Mouse (Mus musculus) limb, embryonic 12.5 days (tissue): Measurements from ENCODE around the gene Plekhm3. TPM values are rescaled to one million over a fixed set of nuclear protein-coding genes. Genes with fewer than 3 reads are reported as not detected.

ENCODE experiments used
- ATAC-seq: fragments of 200-750 bp; cut with Nextera tagmentation; 2 replicates; pipeline ENCODE4 v1.8.0; 2017; ENCODE audit warnings: low read depth, moderate TSS enrichment; ENCODE audit not compliant: insufficient number of reproducible peaks, insufficient read depth, low FRiP score, low TSS enrichment
- H3K27ac ChIP-seq: fragments of 300-500 bp; sonication (generic); 2 replicates; pipeline ENCODE4 v1.5.1; 2016; ENCODE audit warnings: mild to moderate bottlenecking, moderate library complexity
- H3K27me3 ChIP-seq: fragments of 300-500 bp; sonication (generic); 2 replicates; pipeline ENCODE4 v1.6.1; 2016; ENCODE audit warnings: mild to moderate bottlenecking, moderate library complexity
- H3K36me3 ChIP-seq: fragments of 300-500 bp; sonication (generic); 2 replicates; pipeline ENCODE4 v1.6.1; 2016; ENCODE audit warnings: mild to moderate bottlenecking, moderate library complexity
- H3K4me1 ChIP-seq: fragments of 300-500 bp; sonication (generic); replicated peaks from 2 replicates; pipeline ENCODE4 v1.6.1; 2016
- H3K4me2 ChIP-seq: fragments of 300-500 bp; sonication (generic); 2 replicates; pipeline ENCODE4 v1.6.1; 2016; ENCODE audit warnings: mild to moderate bottlenecking, moderate library complexity
- H3K4me3 ChIP-seq: fragments of 300-500 bp; sonication (generic); replicated peaks from 2 replicates; pipeline ENCODE4 v1.5.1; 2016; ENCODE audit warnings: mild to moderate bottlenecking
- H3K9ac ChIP-seq: fragments of 300-500 bp; sonication (generic); replicated peaks from 2 replicates; pipeline ENCODE4 v1.6.1; 2016; ENCODE audit warnings: mild to moderate bottlenecking, moderate library complexity
- H3K9me3 ChIP-seq: fragments of 300-500 bp; sonication (generic); 2 replicates; pipeline ENCODE4 v1.6.1; 2016; ENCODE audit warnings: mild to moderate bottlenecking, moderate library complexity
- WGBS: fragments of 180-500 bp; shearing (Covaris S2); methylation state at CpG from one replicate; pipeline ENCODE4 v1.1.7; 2016; 5-methylcytosine and 5-hydroxymethylcytosine counted together
- polyA plus RNA-seq: library from polyadenylated mRNA; unstranded; fragments of >200 nt; fragmentation: Nextera tagmentation; extraction: Ambion mirVana; gene quantifications from 2 replicates; pipeline ENCODE4 v1.2.1, GENCODE M21; 2016

Gene Plekhm3
- polyA plus RNA-seq, 1 experiment from 2014 or later, result 13.8 TPM

- no peaks in the 10 kb centered on the region for H3K27me3 ChIP-seq
Measured at GRCm38 (mm10) chr1:64950271-64950670, 6.4 kb downstream of the Plekhm3 start.

DNA sequence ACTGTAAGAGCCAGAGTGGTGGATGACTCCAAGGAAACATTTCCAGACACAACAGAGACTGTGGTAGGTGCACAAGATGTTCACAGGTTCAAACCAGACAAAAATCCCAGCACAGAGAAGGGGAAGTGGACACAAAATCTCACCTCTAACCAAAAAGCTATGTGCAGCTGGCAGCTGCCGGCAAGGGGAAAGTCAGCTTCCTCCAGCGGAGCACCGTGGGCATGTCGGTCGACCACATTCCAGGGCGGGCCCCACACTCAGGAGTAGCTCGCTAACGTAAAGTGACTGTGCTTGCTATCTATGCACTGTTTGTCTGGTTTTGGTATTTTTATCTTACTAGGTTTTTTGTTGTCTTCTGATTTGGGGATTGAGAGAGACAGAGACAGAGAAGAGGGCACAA, 7.2 kb downstream of the Plekhm3 start:
- H3K27me3 ChIP-seq, result no peaks in the 10 kb centered on the region
- WGBS, result 85% methylated on average over 8 of the region's 8 CpGs
- no peak for ATAC-seq
- no peak overlapping the region for H3K4me3 ChIP-seq
- no peak overlapping the region for H3K27ac ChIP-seq
- no peak overlapping the region for H3K4me2 ChIP-seq
- no peaks in the 10 kb centered on the region for H3K9me3 ChIP-seq
- H3K9ac ChIP-seq, result no peak overlapping the region
- H3K4me1 ChIP-seq, result no peaks in the 10 kb centered on the region
- no peaks in the 10 kb centered on the region for H3K36me3 ChIP-seq

More at GRCm38 (mm10) chr1:64950271-64950670, 6.4 kb downstream of the Plekhm3 start:
- Histone ChIP-seq H3K9ac (no peak overlapping the region), H3K4me1 (no peaks in the 10 kb centered on the region), H3K4me2 (no peak overlapping the region), H3K4me3 (no peak overlapping the region), H3K36me3 (no peaks in the 10 kb centered on the region), H3K9me3 (no peaks in the 10 kb centered on the region), H3K27ac (no peak overlapping the region)
- WGBS, result over 99% methylated on average over 3 of the region's 3 CpGs
- no peak for ATAC-seq

DNA sequence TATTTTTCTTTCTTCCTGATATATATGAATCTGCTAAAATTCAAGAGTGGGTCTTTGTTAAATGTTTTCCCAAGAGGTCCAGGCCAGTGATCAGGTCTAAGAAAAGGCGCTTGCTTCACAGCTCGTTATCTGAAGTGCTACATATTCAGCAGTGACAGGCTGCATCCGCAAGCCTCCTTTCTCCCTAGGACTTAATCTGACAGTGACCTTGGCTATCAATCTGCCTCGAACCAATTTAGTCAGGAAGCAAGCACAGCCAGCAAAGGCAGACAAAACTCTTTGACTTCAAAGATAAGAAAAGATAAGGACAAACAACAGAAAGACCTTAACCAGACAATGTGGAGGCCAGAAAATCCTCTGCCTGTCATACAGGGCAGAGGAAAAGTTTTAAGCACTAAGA, 10.5 kb downstream of the Plekhm3 start:
- Histone ChIP-seq H3K4me1 (no peaks in the 10 kb centered on the region), H3K4me3 (no peak overlapping the region), H3K9ac (no peak overlapping the region), H3K27ac (no peak overlapping the region), H3K27me3 (no peaks in the 10 kb centered on the region), H3K4me2 (no peak overlapping the region), H3K9me3 (peaks cover 3% of the 10 kb centered on the region; the same call in 1 of the 2 replicates), H3K36me3 (peaks cover 9% of the 10 kb centered on the region)
- 39% methylated on average over 4 of the region's 4 CpGs for WGBS
- ATAC-seq, result no peak

- Histone ChIP-seq H3K4me3 (no peak overlapping the region), H3K4me1 (no peaks in the 10 kb centered on the region), H3K27me3 (no peaks in the 10 kb centered on the region), H3K4me2 (no peak overlapping the region), H3K36me3 (peaks cover 9% of the 10 kb centered on the region), H3K27ac (no peak overlapping the region), H3K9ac (no peak overlapping the region), H3K9me3 (peaks cover 3% of the 10 kb centered on the region; the same call in 1 of the 2 replicates)
- WGBS, result 79% methylated on average over 9 of the region's 9 CpGs
- ATAC-seq, result no peak
Measured at GRCm38 (mm10) chr1:64945214-64945785, 11.3 kb downstream of the Plekhm3 start.

GRCm38 (mm10) chr1:64944746-64945145, 11.9 kb downstream of the Plekhm3 start:
- peaks cover 9% of the 10 kb centered on the region for H3K36me3 ChIP-seq
- no peak overlapping the region for H3K4me3 ChIP-seq
- no peaks in the 10 kb centered on the region for H3K4me1 ChIP-seq
- H3K9ac ChIP-seq, result no peak overlapping the region
- no peak overlapping the region for H3K4me2 ChIP-seq
- no peaks in the 10 kb centered on the region for H3K27me3 ChIP-seq
- peaks cover 3% of the 10 kb centered on the region; the same call in 1 of the 2 replicates for H3K9me3 ChIP-seq
- no peak overlapping the region for H3K27ac ChIP-seq
- ATAC-seq, result no peak
- WGBS, result 80% methylated on average over 2 of the region's 2 CpGs

GRCm38 (mm10) chr1:64942006-64942755, 14.4 kb downstream of the Plekhm3 start:
- H3K36me3 ChIP-seq, result peaks cover 17% of the 10 kb centered on the region
- no peak for ATAC-seq
- H3K9ac ChIP-seq, result no peak overlapping the region
- H3K4me2 ChIP-seq, result no peak overlapping the region
- no peak overlapping the region for H3K27ac ChIP-seq
- H3K9me3 ChIP-seq, result peaks cover 3% of the 10 kb centered on the region; the same call in 1 of the 2 replicates
- no peak overlapping the region for H3K4me3 ChIP-seq
- H3K27me3 ChIP-seq, result no peaks in the 10 kb centered on the region
- WGBS, result 80% methylated on average over 4 of the region's 4 CpGs
- no peaks in the 10 kb centered on the region for H3K4me1 ChIP-seq

GRCm38 (mm10) chr1:64938907-64939306, 17.7 kb downstream of the Plekhm3 start:
- H3K4me1 ChIP-seq, result no peaks in the 10 kb centered on the region
- peaks cover 14% of the 10 kb centered on the region for H3K36me3 ChIP-seq
- H3K27ac ChIP-seq, result no peak overlapping the region
- H3K9me3 ChIP-seq, result peaks cover 3% of the 10 kb centered on the region; the same call in 1 of the 2 replicates
- ATAC-seq, result no peak
- no peak overlapping the region for H3K4me3 ChIP-seq
- no peak overlapping the region for H3K4me2 ChIP-seq
- 90% methylated on average over 7 of the region's 7 CpGs for WGBS
- H3K9ac ChIP-seq, result no peak overlapping the region
- H3K27me3 ChIP-seq, result no peaks in the 10 kb centered on the region

DNA sequence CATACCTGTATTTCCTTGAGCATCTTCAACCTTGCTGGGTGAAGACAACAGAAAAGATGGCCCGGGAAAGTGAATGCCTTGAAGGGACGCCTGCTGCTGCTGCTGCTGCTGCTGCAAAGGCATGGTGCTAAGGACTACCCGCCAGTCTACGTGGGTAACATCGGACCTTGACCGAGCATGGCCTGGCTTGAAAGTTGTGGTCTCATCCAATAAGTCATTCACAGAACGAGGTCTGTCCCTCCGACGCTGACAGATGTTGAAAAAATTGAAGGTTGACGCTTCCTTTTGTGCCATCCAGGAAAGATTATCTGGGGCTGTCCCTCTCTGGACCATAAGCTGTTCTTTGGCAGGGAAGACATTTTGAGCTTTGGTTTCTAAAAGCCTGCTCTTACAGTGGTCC, 18.9 kb downstream of the Plekhm3 start:
- no peak overlapping the region for H3K4me3 ChIP-seq
- H3K4me1 ChIP-seq, result no peaks in the 10 kb centered on the region
- H3K4me2 ChIP-seq, result no peak overlapping the region
- ATAC-seq, result no peak
- H3K9me3 ChIP-seq, result no peaks in the 10 kb centered on the region
- H3K27ac ChIP-seq, result no peak overlapping the region
- H3K27me3 ChIP-seq, result no peaks in the 10 kb centered on the region
- no peak overlapping the region for H3K9ac ChIP-seq
- 93% methylated on average over 10 of the region's 10 CpGs for WGBS
- peaks cover 12% of the 10 kb centered on the region for H3K36me3 ChIP-seq

DNA sequence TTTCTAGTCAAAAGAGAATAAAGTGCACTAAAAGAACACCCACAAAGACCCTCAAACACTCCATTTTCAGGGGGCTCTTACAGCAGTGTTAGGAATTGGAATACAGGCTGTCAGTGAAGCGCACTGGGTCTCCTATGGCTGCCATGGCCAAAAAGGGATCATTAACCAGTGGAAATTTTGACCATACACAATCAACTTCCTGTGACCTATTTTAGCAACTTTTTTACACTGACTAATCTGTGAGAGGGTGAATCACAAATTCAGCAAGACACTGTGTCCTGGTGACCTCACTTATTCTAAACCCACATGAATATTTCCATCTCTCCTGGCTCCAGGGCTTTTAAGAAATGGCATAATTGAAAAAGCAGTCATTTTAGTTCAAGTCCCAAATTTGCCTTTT, 23.7 kb downstream of the Plekhm3 start:
- WGBS, result 96% methylated on average over 1 of the region's 1 CpGs
- ATAC-seq, result no peak
- H3K4me3 ChIP-seq, result no peak overlapping the region
- no peak overlapping the region for H3K4me2 ChIP-seq
- H3K27me3 ChIP-seq, result no peaks in the 10 kb centered on the region
- H3K27ac ChIP-seq, result no peak overlapping the region
- no peaks in the 10 kb centered on the region for H3K4me1 ChIP-seq
- H3K36me3 ChIP-seq, result peaks cover 10% of the 10 kb centered on the region
- no peak overlapping the region for H3K9ac ChIP-seq
- no peaks in the 10 kb centered on the region for H3K9me3 ChIP-seq

DNA sequence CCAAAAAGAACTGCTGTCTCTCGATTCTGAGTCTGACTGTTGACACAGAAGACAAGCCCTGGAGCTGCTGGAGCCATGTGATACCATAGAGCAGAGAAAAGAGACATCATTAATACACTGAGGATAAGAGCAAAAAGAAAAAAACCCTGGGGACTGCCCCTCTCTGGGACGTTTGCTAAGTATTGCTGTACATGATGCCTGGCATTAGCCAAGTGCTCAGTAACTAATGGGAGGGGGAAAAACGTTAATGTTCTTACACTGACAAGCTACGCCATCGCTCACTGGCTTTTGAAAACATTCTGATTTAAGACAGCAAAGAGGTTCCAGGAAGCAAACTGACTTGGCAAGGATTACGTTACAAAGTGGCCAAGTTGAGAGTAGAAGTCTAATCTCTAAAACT, 26.5 kb downstream of the Plekhm3 start:
- no peaks in the 10 kb centered on the region for H3K9me3 ChIP-seq
- H3K9ac ChIP-seq, result no peak overlapping the region
- WGBS, result 79% methylated on average over 6 of the region's 6 CpGs
- H3K4me1 ChIP-seq, result no peaks in the 10 kb centered on the region
- no peak overlapping the region for H3K4me3 ChIP-seq
- H3K36me3 ChIP-seq, result peaks cover 6% of the 10 kb centered on the region; the same call in 1 of the 2 replicates
- H3K27ac ChIP-seq, result no peak overlapping the region
- no peak overlapping the region for H3K4me2 ChIP-seq
- no peak for ATAC-seq
- no peaks in the 10 kb centered on the region for H3K27me3 ChIP-seq

DNA sequence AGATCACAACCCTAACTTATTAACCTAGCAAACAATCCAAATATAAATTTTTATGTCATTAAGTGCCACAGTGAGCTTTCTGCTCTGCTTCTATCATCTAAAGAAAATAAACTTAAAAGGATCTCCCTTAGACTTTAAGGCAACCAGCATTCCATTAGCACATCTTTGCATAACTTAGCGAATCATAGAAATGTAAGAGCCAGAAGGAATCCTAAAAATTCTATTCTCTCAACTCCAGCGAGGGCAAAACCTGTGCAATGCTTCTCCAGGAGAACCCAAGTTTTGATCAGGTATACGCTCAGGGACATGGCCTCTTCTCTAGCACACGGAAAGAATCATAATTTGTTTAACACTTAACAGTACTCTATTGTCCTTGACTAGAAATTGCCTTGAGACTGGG, 27.0 kb downstream of the Plekhm3 start:
- Histone ChIP-seq H3K27me3 (no peaks in the 10 kb centered on the region), H3K27ac (no peak overlapping the region), H3K4me1 (0 out of 2 replicates have a peak, but pooled peaks cover 1% of the 10 kb centered on the region), H3K9me3 (no peaks in the 10 kb centered on the region), H3K4me2 (no peak overlapping the region), H3K36me3 (peaks cover 6% of the 10 kb centered on the region; the same call in 1 of the 2 replicates), H3K4me3 (no peak overlapping the region), H3K9ac (no peak overlapping the region)
- no peak for ATAC-seq
- 88% methylated on average over 4 of the region's 4 CpGs for WGBS
